Mouse (Mus musculus): ENCODE data around the gene Olfr1383.
"Not testable (repeated sequence)": the region's sequence is repeated elsewhere in the genome, so short reads cannot be mapped to it uniquely, and the experiment has no call there.

Gene Olfr1383

DNA sequence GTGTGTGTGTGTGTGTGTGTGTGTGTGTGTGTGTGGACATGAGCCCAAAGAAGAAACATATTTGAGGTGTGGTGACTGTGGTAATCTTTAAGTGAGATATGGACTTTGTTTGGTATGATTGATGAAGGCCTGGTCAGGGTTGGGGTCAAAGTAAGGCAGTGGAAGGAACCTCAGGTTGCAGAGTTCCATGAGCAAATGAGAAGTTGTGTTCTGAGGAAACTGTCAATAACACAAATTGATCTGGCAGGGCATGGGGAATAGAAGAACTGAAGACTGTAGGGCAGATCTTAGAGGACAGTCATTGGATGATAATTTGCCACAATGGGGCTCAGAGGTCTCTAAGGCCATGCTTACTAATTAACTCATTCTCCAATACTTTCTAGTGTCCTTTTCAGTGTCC is at the start of gene Olfr1383:
TSS of gene Olfr1383 (plus strand) at position 301 of the 400 bp plus-strand sequence.
- DNase-seq (ENCODE audit: low spot score), result no peak

DNA sequence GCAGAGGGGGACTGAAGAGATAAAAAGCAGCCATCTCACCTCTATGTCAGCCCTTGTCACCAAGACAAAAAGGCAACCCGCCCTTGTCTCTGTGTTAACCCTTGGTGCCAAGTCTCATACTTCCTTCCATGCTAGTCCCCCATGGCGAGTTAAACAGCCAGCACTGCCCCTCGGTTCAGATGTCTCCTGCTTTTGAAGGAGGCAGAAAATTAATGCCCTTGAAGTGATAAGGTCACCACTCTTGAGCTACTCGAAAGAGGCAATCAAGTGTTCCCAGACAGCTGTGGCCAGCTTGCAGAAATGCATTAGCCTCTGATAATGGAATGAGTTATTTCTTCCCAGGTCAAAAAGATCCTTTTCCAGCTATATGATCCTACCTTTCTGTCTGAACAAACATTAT is 33.5 kb upstream of the Olfr1383 start:
- DNase-seq (ENCODE audit: low spot score), result no peak

GRCm38 (mm10) chr11:49488770-49489169 is 30.7 kb upstream of the Olfr1383 start, which contains the start of gene Olfr1385:
Gene Olfr1385 (plus strand): TSS chr11:49489070.
- not testable (repeated sequence) for DNase-seq (ENCODE audit: low spot score)

DNA sequence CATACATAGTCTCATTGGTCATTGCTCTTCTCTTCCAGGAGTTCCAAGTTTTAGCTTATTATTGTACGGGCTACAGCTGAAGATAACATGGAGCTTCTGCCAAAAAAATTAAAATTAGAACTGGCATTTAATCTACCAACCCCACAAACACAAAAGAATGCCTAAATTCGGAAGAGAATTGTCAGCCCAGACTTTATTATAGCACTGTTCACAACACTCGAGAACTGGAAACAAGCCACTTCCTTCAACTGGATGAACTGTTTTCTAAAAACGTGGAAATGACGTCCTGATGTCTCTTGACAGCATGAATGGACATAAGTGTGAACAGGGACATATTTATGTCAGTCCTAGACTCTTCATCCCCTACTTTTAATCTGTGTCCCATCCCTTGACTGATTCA is 1.4 kb upstream of the Olfr1383 start:
- no peak for DNase-seq (ENCODE audit: low spot score)

- no peak for DNase-seq (ENCODE audit: low spot score)
These were observed 8.5 kb downstream of the Olfr1383 start, which contains the start of gene Olfr1382 for GRCm38 (mm10) chr11:49527947-49528346. Gene Olfr1382 (plus strand): TSS chr11:49528247.

DNA sequence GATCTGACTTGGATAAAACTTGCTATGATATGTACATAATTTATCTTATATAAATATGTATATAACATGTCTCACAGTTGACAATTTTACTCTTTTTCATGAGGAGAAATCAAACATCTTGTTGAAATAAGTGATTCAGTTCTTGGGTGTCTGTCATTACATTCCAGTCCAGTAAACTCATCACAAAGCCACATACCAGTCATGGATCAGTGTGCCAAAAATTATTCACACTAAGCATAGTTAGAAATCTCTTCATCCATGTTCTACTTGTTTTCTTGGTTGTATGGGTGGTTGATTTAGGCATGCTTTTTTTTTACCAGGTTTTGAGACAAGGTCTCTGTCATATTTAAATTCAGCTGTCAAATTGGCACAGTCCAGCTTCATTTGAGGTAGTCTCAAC is 13.3 kb downstream of the Olfr1383 start:
- no peak for DNase-seq (ENCODE audit: low spot score)

- not testable (repeated sequence) for DNase-seq (ENCODE audit: low spot score)
These were observed 17.2 kb downstream of the Olfr1383 start for GRCm38 (mm10) chr11:49536631-49537030.

DNA sequence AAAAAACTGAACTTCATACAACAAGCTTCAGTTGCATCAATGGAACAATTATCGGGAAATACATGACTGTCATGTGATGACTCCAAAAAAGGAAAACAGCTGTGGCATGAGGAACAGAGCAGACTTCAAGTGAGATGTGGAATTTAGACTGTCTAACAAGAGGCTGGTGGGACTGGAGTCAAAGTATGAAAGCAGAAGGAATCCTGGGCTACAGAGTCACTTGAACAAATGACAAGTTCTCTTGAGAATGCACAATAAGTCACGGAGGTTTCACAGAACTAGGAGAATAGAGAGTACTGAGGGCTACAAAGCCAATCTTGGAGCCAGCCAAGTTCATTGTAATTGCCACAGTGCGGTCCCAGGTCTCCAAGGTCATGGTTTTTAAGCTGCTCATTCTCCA is 23.7 kb downstream of the Olfr1383 start, which contains the start of gene Olfr1381:
TSS of gene Olfr1381 (plus strand) at position 301 of the 400 bp plus-strand sequence.
- DNase-seq (ENCODE audit: low spot score), result not testable (repeated sequence)

DNA sequence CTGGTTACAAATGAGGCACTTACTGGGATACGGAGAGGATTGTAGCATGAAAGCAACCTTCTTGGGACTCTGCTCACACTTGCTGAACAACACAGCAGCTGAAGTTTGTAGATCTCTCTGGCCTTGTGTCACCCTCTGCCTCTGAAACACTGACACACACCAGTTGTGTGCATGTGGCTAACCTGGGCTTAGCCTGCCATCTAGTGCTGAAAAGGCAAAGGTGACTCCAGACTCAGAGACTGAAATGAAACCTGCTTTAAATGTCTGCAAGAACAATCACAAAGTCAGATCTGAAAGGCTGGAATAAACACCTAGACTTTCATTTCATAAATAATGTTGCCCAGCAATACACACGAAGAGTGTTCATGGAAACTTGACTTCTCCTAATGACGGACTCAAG is 34.6 kb downstream of the Olfr1383 start:
- not testable (repeated sequence) for DNase-seq (ENCODE audit: low spot score)

GRCm38 (mm10) chr11:49556578-49556977 is 37.1 kb downstream of the Olfr1383 start, which contains the start of gene Olfr1380:
Gene Olfr1380 (plus strand): TSS chr11:49556878.
- not testable (repeated sequence) for DNase-seq (ENCODE audit: low spot score)

DNA sequence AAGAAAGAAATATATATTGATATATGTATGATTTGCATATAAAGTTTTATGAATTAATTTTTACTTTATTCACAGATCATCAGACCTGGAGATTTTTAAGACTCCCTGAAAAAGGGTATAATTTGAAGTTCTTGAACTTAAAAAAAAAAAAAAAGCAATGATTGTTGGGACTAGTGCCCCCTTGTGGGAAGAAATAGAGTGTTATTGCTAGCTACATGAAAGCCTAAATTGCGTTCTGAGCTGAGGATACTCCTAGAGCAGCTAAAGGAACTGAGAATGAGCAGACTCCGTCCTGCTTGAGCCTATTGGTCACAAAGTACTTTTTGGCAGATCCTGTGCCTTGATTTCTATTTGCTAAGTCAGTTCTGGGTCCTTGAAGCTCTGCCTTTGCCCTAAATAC is 55.6 kb downstream of the Olfr1383 start:
- not testable (repeated sequence) for DNase-seq (ENCODE audit: low spot score)

Data from urinary bladder, postnatal 14 days (tissue).